Mouse (Mus musculus): ENCODE measurements around the gene Dctn2. TPM values are rescaled to one million over a fixed set of nuclear protein-coding genes. Genes with fewer than 3 reads are reported as not detected.
A peak's percentile ranks its signal among the peaks of the same experiment; 100 is the strongest.

Gene Dctn2
- total RNA-seq, 2 experiments from 2014 or later: 96.1 to 97.2 TPM

DNA sequence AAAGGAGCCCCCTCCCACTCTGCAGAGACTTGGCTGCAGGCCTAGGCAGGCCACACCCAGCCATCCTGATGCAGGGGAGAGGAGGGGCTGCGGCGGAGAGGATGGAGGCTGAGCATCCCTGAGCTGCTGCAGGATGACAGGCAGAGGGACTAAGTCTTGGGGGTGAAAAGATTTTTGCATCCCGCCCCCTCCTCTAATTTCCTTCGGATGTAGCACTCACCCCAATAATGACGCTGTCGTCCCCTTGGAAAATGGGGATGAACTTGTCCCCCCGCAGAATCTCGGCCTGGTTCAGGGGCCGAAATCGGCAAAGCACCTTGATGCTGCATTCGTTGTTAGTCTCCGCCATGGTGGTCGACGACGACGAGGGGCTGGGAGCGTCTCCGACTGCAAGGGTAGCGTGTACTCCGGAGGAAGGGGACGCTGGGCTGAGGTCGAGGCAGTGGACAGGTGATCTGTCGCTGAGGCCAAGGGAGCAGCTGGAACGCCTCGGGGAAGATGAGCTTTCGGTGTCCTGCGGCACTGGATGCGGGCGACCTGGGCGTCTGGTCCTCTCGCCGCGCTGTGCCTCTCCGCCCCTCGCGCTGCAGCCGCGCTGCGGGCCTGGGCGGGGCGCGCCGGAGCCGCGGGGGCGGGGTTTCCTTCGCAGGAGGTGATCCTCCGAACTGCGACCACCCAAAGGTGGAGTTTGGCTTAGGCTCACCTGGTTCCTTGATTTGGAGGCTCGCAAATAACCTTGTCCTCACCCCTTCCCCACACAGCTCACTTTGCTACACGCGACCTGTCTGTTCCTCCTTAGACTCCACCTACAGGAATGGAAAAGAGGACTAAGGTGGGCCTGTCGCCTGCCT, 3.4 kb upstream of the Dctn2 start, which contains the start of gene Kif5a:
Gene Kif5a (minus strand): TSS at position 801 of the 851 bp plus-strand sequence.
- no peak for DNase-seq (ENCODE audit: low spot score)

DNA sequence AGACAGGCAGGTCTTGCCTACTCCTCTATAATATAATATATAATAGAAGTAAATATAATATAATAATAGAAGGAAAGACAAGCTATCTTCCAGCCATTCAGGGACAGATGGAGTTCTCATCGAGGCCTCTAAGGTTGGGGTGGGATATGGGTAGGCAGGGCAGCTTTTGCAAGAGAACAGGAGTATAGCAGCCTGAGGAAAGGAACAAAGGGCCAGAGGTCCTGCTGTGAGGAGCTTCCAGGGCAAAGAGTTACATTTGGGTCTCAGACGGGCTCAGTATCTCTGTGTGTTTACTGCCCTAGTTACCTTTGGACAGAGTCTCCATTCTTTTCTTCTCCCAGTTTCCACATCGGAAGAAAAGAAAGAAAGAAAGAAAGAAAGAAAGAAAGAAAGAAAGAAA, 2.5 kb upstream of the Dctn2 start:
- DNase-seq (ENCODE audit: low spot score): no peak

DNA sequence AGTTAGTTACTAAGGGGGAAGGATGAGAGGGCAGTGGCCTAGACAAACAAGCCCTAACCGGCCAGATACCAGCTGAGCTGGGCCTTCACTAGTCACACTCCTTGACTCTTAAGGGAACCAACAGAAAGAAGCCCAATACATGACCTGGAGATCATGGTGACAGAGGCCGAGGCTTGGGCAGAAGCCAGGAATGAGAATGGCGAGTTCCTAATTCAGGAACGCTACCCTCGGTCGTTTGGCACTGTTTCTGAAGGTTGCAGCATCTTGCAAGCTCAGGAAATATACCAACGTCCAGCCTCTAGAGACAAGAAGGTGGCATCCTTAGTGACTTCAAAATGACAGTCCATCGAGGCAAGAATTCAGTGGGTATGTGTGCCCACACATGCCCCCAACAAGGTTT, 1.8 kb upstream of the Dctn2 start:
- no peak for DNase-seq (ENCODE audit: low spot score)

DNA sequence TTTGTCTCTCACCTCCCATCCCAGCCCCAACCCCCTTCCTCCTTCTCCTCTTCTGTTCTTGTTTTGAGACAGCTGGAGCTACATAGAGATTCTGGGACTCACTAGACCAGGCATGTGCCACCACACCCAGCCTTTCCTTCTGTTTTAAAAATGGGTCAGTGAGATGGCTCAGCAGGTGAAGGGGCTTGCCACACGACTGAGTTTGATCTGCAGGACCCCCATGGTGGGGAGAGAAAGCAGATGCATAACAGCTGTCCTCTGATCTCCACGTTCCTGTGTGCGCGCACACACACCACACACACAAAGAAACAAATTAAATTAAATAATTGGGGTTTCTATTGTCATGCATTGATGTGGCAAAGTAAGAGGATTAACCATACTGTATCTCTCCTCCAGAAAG, 1.2 kb upstream of the Dctn2 start:
- no peak for DNase-seq (ENCODE audit: low spot score)

DNA sequence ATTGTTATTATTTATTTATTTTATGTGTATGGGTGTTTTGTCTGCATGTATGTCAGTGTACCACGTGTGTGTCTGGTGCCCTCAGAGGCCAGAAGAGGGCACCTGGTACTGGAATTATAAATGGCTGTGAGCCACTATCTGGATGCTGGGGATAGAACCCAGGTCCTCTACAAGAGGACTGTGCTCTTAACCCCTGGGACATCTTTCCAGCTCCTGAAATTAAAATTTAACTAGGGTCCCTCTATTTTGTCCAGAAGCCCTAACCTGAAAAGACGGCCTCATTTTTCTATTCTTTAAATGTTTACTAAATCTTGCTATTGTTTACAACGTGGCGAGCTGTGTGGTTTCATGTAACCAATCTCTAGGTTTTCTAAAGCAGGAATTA, 449 bp upstream of the Dctn2 start:
- DNase-seq (ENCODE audit: low spot score): no peak

DNA sequence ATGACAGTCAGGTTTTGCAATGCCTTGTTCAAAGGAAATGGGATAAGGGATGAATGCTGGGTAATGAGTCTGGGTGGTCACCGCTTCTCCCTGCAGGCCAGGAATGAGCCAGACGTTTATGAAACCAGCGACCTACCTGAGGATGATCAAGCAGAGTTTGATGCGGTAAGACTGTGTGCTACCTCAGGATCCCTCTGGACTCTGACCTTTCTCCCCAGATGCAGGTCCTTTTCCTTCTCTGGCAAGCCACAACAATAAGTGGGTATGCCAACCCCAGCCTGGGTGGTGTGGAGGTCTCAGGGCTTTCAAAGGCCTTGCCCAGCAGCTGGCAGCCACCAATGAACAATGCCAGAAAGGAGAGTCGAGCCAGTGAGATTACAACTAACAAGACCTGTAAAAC, 1.1 kb downstream of the Dctn2 start:
- no peak for DNase-seq (ENCODE audit: low spot score)

DNA sequence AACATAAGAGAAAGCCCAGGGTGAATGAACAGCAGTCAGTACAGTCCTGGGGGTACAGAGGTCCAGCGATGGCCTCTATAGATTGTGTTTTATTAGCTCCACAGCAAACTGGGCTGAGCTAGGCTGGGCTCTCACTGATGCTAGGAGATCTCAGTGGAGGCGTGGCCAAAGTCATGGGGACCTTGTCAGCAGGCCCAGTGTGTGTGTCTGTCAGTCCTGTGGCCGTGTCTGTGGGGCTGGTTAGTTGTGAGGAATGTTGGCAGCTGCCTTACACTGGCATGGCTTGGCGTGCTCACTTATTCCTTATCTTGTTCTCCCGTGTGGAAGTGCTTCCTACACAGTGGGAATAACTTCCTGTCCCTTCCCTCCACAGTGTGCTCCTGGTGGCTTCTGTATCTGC, 2.2 kb downstream of the Dctn2 start:
- no peak for DNase-seq (ENCODE audit: low spot score)

DNA sequence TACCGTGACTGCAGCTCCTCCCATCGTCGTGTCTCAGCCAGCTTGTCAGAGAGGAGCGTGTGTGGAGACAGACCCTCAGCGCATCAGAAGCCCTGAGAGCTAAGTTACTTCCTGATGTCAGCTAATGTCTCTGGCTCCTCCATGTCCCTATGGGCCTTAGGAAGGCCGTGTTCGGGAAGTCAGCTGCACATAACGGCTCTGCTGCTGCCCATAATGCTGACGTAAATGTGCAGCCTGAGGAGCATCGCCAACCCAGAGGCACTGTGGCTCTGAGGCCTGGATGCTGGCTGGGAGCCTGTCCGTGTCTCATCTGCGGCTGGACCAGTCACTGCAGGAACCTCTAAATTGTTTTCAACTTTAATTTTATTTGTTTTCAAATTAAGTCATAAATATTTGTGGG, 2.9 kb downstream of the Dctn2 start:
- no peak for DNase-seq (ENCODE audit: low spot score)

DNA sequence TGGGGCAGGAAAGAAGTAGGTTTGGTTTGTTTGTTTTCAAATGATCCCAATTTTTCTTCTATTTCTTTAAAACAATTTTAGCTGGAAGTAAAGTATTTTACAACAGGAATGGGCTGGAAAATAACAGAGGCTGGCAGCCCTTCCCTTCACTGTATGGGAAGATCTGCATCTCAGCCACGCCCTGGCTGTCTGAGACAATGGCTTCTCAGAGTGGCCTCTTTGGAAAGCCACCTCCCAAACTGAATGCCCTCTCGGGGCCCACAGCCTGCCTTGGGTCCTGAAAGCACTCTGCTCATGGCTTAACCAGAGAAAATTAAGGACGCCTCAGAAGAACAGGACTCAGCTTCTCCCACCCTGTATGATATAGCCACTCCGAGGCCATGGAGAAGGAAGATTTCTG, 3.7 kb downstream of the Dctn2 start:
- DNase-seq (ENCODE audit: low spot score): no peak

DNA sequence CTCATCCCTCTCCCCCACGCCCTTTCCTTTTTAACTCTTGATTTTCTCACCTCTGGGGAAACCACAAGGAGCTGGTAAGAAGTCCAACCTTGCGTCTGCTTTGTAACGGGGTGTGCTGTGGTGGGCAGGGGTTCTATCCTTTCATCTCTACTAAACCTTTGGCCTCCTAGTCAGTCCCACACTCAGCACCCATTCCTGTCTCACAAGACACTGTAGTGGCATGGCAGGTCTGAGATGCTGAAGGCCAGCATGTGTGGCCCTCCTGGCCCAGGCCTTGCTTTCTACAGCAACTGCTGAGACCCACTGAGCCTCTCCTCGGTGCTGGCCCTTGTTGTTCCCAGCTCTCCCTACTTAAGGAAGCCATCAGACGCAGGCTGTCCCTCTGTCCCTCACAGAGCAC, 6.2 kb downstream of the Dctn2 start:
- no peak for DNase-seq (ENCODE audit: low spot score)

DNA sequence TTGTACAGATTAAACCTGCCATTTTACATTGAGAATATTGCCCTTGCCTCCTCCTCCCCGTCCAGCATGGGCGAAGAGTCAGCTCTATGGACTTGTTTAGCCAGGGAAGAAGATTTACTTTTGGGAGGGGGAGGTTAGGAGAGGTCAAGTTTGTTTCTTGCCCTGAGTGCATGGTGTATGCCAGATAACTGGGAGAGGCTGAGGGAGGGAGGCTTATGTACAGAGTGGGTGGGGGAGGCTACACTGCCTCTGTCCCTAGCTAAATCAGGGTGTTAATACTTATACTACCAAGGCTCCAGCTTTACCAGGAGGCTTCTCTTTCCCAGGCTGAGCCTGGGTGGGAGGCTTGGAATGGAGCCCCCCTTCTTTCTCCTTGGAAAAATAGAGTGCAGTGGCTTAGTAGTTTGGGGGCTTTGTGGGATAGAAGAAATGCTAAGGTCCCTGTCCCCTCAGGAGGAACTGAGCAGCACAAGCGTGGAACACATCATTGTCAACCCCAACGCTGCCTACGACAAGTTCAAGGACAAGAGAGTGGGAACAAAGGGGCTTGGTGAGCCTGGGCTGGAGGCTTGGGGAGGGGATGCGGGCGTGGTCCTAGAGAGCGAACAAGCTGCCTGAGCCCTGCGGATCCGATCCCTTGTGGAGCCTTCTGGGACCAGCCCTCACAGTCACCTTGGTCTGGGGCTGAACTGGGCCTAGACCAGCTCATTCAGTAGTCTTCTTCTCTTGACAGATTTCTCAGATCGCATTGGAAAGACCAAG, 8.3 kb downstream of the Dctn2 start:
- no peak for DNase-seq (ENCODE audit: low spot score)

DNA sequence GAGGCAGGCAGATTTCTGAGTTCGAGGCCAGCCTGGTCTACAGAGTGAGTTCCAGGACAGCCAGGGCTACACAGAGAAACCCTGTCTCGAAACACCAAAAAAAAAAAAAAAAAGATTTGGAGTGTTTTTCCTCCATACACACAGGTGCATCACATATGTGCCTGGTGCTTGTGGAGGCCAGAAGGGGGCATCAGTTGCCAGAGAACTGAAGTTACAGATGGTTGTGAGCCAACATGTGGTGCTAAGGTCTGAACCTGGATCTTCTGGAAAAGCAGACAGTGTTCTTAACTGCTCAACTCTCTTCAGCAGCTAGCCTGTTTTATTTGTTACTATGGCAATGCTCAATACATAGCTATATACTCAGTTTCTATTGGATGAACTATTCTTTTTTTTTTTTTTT, 13.6 kb downstream of the Dctn2 start:
- DNase-seq (ENCODE audit: low spot score): no peak

DNA sequence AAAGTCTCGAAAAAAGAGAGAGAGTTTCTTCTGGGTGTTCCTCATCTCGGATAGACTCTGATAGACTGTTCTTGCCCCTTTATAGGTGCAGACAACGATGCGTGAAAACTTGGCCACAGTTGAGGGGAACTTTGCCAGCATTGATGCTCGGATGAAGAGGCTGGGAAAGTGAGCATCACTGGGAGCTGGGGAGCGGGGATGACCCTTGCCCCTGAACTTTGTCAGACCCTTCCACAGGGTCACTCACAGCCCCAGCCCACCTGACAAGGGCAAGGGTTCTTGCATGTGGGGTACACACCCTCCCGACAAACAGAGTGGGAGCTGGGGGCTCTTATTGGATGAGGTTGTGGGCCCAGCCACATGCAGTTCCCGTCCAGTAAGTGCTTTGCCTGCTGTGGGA, 15.1 kb downstream of the Dctn2 start:
- no peak for DNase-seq (ENCODE audit: low spot score)

DNA sequence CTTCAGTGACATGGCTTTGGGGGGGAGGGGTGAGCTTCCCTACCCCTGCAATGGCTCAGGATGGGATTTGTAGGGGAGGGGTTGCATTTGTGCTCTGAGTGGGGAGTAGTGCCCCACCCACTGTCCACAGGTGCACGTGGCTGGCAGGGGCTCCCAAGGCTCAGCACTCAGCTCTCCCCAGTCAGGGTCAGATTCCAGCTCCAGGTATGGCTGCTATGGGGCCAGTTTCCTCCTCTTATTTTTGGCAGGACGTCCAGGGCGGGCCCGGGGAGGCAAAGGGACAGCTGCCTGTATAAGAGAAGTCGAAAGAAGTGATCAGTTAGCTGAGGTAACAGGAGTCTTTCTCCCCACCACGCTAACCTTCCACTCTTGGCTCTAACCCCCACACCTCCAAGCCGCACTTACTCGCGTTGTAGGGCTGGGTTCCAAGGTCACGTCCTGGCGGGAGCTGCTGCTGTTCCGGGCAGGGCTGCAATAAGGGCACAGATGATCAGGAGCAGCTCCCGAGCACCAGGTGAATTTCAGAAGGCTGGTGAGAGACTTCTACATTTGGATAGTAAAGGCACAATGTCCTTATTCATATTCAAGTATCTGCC, 16.6 kb downstream of the Dctn2 start:
- no peak for DNase-seq (ENCODE audit: low spot score)

DNA sequence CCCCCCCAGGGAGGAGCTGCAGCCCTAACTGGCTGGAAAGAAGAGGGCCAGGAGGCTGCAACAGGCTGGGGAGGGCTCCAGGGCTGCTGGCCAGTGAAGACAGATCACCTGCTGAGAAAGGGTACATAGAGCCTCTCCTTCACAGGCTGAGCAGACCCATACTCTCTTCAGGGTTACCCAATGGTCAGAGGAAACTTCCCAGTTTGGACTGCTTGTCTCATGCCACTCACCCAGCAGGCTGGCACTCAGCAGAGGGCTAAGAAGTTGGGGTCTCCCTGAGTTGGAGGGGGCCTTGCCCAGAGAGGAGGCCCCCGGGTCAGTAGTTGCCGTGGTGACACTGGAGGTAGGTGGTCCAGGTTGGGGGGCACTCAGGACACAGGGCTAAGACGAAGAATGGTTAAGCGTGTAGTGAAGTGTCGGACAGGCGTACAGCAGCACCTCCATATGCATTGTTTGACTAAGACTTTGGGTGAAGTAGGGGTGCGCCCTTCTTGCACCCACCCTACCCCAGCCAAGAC, 18.0 kb downstream of the Dctn2 start:
- DNase-seq (ENCODE audit: low spot score): no peak

DNA sequence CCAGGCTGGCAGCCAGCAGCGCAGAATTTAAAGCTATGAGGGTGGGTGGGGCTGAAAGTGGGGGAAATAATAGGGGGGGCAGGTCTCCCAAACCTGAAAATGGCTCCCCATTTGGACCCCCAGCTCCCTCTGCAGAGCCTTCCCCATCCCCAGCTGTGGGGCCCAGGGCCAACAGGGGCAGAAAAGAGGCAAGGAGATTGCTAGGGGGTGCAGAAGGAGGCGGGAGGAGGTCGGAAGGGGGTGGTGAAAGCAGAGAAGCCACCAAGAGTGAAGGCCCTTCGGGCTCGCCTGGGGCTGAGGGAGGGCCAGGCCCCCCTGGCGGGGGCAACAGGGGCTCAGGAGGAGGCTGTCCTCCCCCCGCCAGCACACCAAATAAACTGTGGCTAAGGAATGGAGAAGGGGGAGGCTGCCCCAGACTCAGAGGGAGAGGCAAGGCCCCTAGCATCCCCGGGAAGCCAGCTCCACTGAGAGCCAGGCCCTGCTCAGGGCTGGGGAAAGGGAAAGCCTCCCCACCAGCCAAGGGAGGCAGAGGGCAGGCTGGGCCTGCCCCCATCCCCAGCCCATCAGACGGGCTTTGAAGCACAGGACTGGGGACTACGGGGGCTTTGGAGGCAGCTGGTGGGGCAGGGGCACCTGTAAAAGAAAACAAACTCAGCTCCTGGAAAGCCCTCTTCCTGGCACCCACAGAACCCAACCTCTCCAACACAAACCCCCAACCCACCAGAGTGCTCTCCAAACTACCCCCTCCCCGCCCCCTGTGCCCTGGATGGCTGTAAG, 18.7 kb downstream of the Dctn2 start:
- no peak for DNase-seq (ENCODE audit: low spot score)

DNA sequence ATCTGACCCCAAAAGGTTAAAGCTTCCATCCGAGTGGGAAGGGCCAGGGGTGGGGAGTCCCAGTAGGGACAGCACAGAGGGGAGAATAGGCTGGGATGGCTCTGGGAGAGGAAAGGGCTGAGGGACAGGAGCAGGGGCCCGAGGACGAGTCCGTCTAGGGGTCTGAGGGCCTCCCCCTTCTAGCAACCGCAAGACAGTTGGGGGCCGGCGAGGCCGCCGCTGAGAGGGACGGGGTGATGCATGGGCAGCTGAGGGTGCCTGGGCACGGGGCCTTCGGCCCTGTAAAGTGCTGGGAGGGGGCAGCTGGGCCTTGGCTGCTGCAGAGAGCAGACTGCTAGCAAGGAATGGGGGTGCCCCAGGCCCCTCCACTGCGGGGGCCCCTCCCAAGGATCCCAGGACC, 19.5 kb downstream of the Dctn2 start:
- DNase-seq (ENCODE audit: low spot score): no peak

DNA sequence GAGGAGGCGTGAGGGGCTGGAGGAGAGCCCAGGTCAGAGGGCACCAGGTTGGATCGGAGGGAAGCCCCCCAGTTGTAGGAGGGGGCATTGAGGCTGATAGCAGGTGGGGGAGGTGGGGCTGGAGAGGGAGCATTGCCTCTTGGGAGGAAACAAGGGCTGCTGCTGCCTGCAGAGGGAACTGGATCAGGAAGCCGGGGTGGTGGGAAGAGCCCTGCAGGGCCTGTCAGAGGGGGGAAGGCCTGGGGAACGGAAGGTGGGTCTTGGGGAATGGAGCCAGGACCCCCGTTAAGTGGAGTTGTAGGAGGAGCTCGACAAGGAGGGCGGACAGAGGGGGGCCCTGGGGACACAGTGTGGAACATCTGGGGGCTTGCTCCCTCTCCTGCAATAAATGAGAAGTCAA, 20.0 kb downstream of the Dctn2 start:
- DNase-seq (ENCODE audit: low spot score): no peak

DNA sequence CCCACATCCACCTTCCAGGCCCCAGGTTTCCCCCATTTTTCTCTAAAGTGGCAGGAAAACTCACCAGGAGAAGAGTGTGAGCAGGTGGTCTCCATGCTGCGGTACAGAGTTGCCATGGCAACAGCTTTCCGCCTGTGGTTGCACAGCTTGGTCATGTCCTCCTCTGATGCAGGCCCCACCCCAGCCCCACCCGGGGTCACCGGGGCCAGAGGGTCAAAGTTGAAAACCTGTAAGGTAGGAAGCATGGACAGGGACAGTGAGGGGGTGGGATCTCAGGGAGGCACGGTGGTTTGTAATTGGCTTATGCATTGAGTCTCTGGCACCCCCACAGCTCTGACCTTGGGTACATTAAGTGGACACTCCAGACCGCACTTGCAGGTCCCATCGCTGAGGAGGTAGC, 20.6 kb downstream of the Dctn2 start:
- no peak for DNase-seq (ENCODE audit: low spot score)

DNA sequence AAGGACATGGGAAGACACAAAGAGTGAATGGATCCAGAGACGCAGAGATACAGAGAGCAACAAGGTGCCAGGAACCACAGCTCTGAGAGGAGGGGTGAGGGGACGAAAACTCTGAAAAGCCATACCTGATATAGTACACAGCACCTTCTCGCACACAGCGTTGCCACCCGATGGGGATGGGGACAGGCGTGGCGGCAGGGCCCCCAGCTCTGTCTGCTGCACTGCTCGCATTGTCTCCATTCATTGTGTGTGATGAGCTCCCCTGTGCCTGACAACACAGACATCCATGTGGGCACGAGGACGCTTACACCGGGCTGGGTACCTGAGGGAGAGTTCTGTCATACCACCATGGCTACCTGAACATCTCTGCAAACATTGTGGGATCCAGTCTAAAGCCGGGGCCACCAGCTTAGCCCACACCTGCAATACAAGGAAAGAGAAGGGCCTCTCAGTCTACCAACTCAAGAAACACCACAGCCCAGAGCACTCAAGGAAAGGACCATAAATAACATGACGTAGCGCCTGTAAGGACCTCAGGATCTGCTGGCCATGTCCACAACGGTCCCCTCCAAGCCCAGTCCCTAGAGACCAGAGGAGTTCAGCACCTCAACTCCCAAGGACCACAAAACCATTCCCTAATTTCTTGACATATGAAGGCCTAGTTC, 21.2 kb downstream of the Dctn2 start:
- no peak for DNase-seq (ENCODE audit: low spot score)

DNA sequence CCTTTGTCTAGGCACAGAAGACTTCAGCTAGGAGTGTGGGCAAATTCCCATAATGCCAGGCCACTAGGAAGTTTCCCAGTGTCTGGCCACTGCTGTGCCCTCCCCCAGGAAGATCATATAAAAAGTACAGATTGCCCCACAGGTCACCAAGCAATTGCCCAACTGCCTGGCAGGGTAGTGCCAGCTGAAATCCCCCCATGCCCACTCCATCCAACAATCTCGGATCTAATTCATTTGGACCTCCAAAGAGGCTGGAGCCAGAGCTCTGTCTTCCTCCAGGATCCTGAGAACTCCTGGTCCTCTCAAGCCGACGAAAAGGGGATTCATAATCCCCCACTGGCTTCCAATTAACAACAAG, 21.7 kb downstream of the Dctn2 start:
- peak; percentile 26 for DNase-seq (ENCODE audit: low spot score)
